Mouse (Mus musculus) heart, adult 11 months (tissue): ENCODE results near the gene Nqo2.

Experiments
- DNase-seq: peaks from one replicate; pipeline ENCODE4 v3.0.0; 2022

The Nqo2 gene

DNA sequence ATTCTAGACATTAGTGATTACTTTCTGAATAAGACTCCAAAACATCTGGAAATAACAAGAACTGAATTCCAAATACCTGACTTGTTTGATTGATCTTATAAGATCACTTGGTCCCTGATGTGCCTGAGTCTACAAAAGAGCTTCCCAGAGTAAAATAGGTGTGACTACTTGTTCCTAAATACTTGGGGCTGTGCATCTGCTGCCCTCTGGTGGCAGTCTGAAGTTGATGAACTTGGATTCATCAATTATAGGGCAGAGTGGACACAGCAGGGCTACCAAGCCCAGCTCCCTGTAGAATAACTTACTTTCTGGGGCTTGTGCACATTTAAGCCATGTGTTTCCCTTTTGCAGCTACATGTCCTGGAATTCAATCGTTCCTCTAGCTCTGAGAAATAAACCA is 30.7 kb downstream of the Nqo2 start:
- DNase-seq: peak; percentile 94

- DNase-seq: peak; percentile 99
Observed at GRCm38 (mm10) chr13:34002058-34003006, 37.8 kb downstream of the Nqo2 start, which contains the start of the genes Ripk1 and Serpinb6a. TSS of gene Ripk1 (plus strand) at chr13:34002363. TSS of gene Serpinb6a (minus strand) at chr13:34002794.

DNA sequence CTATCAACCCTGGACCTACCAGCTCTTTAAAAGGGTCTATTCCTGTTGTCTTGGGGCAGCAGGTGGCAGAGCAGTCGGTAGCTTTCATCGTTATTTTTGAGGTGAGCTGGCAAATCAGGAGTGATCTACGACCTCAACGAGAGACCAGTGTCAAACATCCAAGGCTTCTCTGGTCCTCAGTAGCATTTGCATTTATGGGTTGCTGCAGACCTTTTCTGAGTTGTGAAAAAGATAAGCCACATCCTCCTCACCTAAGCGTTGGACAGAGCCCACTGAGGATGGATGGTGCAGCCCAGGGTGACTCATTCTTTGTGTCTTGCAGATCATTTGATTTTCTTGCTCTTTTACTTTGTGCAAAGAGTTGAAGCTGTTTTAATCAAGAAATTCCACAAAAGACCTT is 38.6 kb downstream of the Nqo2 start:
- DNase-seq: no peak

- peak; percentile 87 for DNase-seq
Observed at GRCm38 (mm10) chr13:34007234-34007633, 42.7 kb downstream of the Nqo2 start.

DNA sequence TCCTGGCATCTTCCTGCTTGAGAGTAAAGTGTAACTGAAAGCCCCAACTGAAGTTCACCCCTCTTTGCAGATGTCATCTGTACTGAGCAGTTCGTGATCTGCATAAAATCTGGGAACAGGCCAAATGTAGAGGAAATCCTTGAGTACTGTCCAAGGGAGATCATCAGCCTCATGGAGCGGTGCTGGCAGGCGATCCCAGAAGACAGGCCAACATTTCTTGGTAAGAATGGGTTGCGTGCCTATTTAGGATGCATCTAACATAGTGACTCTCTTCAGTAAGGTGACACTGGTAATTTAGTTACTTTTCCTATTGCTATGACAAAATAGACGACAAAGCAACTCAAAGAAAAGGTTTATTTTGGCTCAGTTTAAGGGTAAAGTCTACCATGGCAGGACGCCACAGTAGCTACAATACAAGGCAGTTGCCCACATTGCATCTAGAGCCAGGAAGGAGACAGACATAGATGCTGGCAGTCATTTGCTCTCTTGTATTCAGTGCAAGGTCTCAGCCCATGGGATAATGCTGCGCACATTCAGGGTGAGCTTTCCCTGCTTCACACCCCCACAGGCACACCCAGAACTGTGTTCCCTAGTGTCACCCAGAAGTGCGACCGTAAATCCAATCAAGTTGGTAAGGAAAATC is 52.6 kb downstream of the Nqo2 start:
- peak; percentile 43 for DNase-seq

GRCm38 (mm10) chr13:34018521-34018920 is 54.0 kb downstream of the Nqo2 start:
- DNase-seq: peak; percentile 46

GRCm38 (mm10) chr13:34021998-34022397 is 57.5 kb downstream of the Nqo2 start:
- peak; percentile 27 for DNase-seq

- DNase-seq: peak; percentile 49
Observed at GRCm38 (mm10) chr13:34032041-34032440, 67.6 kb downstream of the Nqo2 start.

GRCm38 (mm10) chr13:34035424-34035823 is 70.9 kb downstream of the Nqo2 start:
- peak; percentile 23 for DNase-seq

DNA sequence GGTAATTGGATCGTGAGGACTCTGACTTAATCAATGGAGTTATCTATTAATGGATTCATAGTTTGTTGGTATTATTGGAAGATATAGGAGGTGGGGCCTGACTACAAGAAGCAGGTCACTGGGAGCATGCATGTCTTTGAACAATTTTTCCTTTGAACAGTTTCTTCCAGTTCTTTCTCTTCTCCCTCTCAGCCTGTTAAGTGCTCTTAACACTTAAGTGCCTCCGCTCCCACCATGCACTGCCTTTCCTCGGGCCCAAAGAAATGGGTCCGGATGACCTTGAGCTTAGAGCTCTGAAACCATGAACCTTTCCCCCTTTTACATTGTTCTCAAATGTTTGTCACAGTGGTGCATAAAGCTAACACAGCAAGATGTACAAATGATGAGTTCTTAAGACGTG is 72.2 kb downstream of the Nqo2 start:
- DNase-seq: peak; percentile 79

GRCm38 (mm10) chr13:34037172-34038055 is 72.9 kb downstream of the Nqo2 start, which contains the start of gene Bphl:
TSS of gene Bphl (plus strand) at chr13:34037597.
- peak; percentile 99 for DNase-seq

GRCm38 (mm10) chr13:34038056-34038432 is 73.6 kb downstream of the Nqo2 start:
- DNase-seq: no peak
